Mouse (Mus musculus) midbrain, embryonic 15.5 days (tissue): ENCODE measurements at regions not wholly inside any gene's neighbourhood (a gene's known extent, or its start where the extent isn't known, plus 50 kb on each side); places are given as distances from the start of the nearest gene placed in this dataset. TPM values are rescaled to one million over a fixed set of nuclear protein-coding genes. Genes with fewer than 3 reads are reported as not detected.
A peak's percentile ranks its signal among the peaks of the same experiment; 100 is the strongest.

Source experiments
- ATAC-seq: fragments of 200-750 bp; cut with Nextera tagmentation; replicated peaks from 2 replicates; pipeline ENCODE4 v1.8.0; 2017; ENCODE audit warnings: moderate TSS enrichment
- H3K27ac ChIP-seq: fragments of 300-500 bp; sonication (generic); 2 replicates; pipeline ENCODE4 v1.5.1; 2015; ENCODE audit warnings: mild to moderate bottlenecking, inconsistent platforms
- H3K27me3 ChIP-seq: fragments of 300-500 bp; sonication (generic); replicated peaks from 2 replicates; pipeline ENCODE4 v1.6.1; 2015; ENCODE audit warnings: inconsistent platforms
- H3K36me3 ChIP-seq: fragments of 300-500 bp; sonication (generic); replicated peaks from 2 replicates; pipeline ENCODE4 v1.6.1; 2015; ENCODE audit warnings: inconsistent platforms
- H3K4me1 ChIP-seq: fragments of 300-500 bp; sonication (generic); 2 replicates; pipeline ENCODE4 v1.6.1; 2015; ENCODE audit warnings: inconsistent platforms
- H3K4me2 ChIP-seq: fragments of 300-500 bp; sonication (generic); 2 replicates; pipeline ENCODE4 v1.6.1; 2015; ENCODE audit warnings: inconsistent platforms, mild to moderate bottlenecking, moderate library complexity
- H3K4me3 ChIP-seq: fragments of 300-500 bp; sonication (generic); 2 replicates; pipeline ENCODE4 v1.5.1; 2015; ENCODE audit warnings: mild to moderate bottlenecking, inconsistent platforms
- H3K9ac ChIP-seq: fragments of 300-500 bp; sonication (generic); 2 replicates; pipeline ENCODE4 v1.6.1; 2015; ENCODE audit warnings: mild to moderate bottlenecking, inconsistent platforms
- H3K9me3 ChIP-seq: fragments of 300-500 bp; sonication (generic); 2 replicates; pipeline ENCODE4 v1.6.1; 2016; ENCODE audit warnings: inconsistent platforms
- WGBS: fragments of 180-500 bp; shearing (Covaris S2); methylation state at CpG from one replicate; pipeline ENCODE4 v1.1.7; 2015; ENCODE audit warnings: mixed read lengths; 5-methylcytosine and 5-hydroxymethylcytosine counted together
- microRNA counts: library from miRNA; unstranded; fragments of <30 nt; microRNA quantifications from one replicate; lab custom pipeline; 2016
- microRNA-seq: library from miRNA; unstranded; fragments of <30 nt; microRNA quantifications from one replicate; pipeline ENCODE4, GENCODE M21; 2016

DNA sequence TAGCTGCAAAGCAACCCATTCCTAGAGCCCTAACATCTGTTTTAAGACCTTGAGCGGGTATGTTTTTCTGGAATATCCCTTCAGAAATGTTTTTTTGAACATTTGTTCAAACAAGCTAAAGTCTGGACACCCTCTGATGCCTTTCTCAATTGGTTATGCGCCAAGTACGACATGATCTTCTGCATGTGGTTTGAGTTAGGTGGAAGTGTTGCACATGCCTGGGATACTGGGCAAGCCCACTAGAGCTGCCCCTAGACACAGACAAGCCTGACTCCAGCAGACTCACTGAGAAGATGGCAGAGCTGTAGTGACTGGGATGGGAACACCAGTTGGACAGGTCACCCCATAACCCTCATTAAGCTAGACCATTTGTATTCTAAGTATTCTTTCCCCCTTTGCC lies 153.2 kb upstream of the Cypt2 start:
- no peak for ATAC-seq
- WGBS, result 85% methylated on average over 3 of the region's 3 CpGs
- Histone ChIP-seq H3K4me1 (no peaks in the 10 kb centered on the region), H3K36me3 (no peaks in the 10 kb centered on the region), H3K27me3 (peaks cover 7% of the 10 kb centered on the region), H3K27ac (no peak overlapping the region), H3K9me3 (no peaks in the 10 kb centered on the region), H3K4me3 (no peak overlapping the region), H3K4me2 (no peak overlapping the region), H3K9ac (no peak overlapping the region)

DNA sequence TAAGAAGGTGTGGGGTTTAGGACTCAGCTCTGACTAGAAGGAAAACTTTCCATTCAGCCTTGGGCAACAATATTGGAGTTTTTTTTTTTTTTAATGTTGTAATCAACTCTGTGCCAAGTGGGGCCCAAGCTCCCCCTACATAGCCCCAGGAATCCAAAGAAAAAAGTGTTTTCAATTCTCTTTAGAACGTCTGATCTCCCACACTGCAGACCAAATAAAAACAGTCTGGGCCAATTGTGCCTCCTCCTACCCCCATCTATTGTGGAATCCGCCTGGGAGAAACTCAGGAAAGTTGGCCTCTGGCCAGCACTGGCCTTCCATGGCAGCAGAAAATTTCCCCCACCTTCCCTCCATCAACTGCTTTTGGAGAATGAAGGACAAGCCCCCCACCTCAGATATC lies 133.3 kb upstream of the Cypt2 start:
- WGBS, result 23% methylated on average over 2 of the region's 2 CpGs
- H3K9me3 ChIP-seq, result no peaks in the 10 kb centered on the region
- ATAC-seq, result no peak

DNA sequence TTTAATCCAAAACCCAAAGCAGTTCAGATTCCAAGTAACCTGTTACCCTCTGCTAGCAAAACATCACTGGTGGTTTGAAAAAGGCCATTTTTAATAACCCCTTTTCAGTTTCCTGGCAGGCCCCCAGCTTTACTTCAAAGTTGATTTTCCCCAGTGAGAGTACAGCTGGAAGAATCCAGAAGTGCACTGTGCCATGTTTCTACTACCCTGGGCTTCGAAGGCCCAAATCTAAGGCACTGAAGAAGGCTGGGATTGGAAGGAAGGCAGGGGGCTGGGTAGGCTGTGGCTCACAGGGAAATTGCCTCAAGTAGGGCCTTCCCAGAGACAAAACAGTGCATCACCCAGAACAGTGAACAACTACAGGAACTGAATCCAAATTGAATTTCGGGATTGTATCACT lies 131.6 kb upstream of the Cypt2 start:
- Histone ChIP-seq H3K36me3 (no peaks in the 10 kb centered on the region; the same call in 1 of the 2 replicates), H3K9me3 (no peaks in the 10 kb centered on the region), H3K9ac (no peak overlapping the region), H3K4me2 (no peak overlapping the region), H3K4me3 (no peak overlapping the region), H3K27me3 (peaks cover 7% of the 10 kb centered on the region), H3K4me1 (no peaks in the 10 kb centered on the region), H3K27ac (no peak overlapping the region)
- 86% methylated on average over 2 of the region's 2 CpGs for WGBS
- no peak for ATAC-seq

More for the DNA sequence above, 133.3 kb upstream of the Cypt2 start:
- no peaks in the 10 kb centered on the region; the same call in 1 of the 2 replicates for H3K36me3 ChIP-seq
- H3K27ac ChIP-seq, result no peak overlapping the region
- no peak overlapping the region for H3K4me2 ChIP-seq
- no peak overlapping the region for H3K9ac ChIP-seq
- no peak overlapping the region for H3K4me3 ChIP-seq
- peaks cover 7% of the 10 kb centered on the region for H3K27me3 ChIP-seq
- H3K4me1 ChIP-seq, result no peaks in the 10 kb centered on the region

DNA sequence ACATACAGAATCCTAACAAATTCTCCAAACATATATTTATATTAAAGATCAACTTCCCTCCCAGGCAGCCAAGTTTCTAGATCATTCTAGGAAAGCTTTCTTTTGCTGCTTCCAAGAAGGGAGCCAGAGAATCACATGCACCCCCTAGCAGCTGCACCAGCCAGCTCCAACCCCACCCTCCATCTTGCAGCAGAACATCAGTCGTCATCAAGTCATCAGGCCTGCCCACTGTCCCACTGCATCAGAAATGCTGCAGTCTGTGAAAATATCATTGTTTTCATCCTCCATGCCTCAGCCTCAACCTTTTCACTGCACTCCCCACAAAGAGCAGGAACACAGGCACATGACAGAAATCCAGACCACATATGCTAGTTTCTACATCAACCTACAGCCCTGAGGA lies 109.1 kb upstream of the Cypt2 start:
- H3K4me1 ChIP-seq, result peaks cover 9% of the 10 kb centered on the region
- no peaks in the 10 kb centered on the region for H3K9me3 ChIP-seq
- 22% methylated on average over 1 of the region's 1 CpGs for WGBS
- peak overlapping the region; percentile 92 for H3K27ac ChIP-seq
- peaks cover 11% of the 10 kb centered on the region; the same call in 1 of the 2 replicates for H3K27me3 ChIP-seq
- H3K4me2 ChIP-seq, result peak overlapping the region; percentile 55
- peak overlapping the region; percentile 40; the same call in 1 of the 2 replicates for H3K9ac ChIP-seq
- peak overlapping the region; percentile 44 for H3K4me3 ChIP-seq
- ATAC-seq, result no peak; the same call in 1 of the 2 replicates
- no peaks in the 10 kb centered on the region; the same call in 1 of the 2 replicates for H3K36me3 ChIP-seq

DNA sequence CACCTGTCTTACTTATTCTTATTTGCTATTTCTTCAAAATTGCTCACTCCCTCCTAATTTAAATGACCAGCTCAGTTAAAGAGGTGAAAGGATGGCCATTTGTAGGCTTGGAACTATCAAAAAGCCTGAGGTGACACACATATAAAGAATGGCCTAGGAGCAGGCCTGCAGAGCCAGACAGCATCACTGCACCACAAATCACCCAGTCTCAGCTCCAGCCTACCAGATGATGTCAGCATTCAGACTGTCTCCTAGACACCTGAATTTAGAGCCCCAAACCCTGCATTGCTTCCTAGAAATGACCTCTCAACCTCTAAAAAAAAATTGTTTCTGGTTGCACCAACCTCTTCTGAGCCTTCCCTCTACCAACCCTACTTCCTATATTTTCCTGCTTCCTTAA lies 108.5 kb upstream of the Cypt2 start:
- Histone ChIP-seq H3K4me3 (peak overlapping the region; percentile 44), H3K36me3 (no peaks in the 10 kb centered on the region; the same call in 1 of the 2 replicates), H3K4me2 (peak overlapping the region; percentile 55), H3K27me3 (peaks cover 11% of the 10 kb centered on the region; the same call in 1 of the 2 replicates), H3K9me3 (no peaks in the 10 kb centered on the region), H3K9ac (peak overlapping the region; percentile 40), H3K27ac (peak overlapping the region; percentile 92), H3K4me1 (peaks cover 9% of the 10 kb centered on the region)
- ATAC-seq, result peak; percentile 67

DNA sequence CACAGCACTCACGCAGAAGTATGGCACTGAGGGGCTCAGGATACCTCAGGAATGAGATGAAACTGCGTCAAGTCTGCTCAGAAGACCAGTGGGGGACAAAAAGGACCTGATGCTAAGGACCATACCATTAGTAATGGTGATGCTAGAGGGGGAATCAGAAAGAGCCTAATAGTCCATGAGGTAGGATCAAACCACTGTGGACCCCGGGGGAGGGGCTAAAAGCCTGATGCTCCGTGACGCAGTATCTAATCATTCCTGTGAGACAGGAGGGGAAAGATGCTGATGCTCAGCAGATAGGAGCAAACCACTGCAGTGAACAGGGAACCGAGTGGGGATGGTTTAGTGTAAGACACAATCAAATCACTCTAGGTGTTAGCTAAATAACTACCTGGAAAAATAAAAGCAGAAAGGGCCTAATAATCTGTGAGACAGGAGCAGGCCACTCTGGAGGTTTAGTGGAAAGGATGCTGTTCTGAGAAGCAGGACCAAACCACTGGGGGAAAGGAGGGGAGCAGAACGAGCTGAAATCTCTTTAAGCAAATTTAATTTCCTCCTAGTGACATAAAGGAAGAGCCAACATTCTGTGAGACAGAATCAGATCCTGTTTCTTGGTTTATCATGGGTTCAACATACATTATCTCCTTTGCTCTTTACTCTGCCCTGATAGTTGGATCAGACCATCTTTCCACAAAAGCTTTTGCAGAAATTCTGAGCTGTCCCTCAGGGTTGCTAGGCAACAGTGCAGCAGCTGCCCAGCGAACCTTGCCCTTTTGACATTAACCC lies 107.7 kb upstream of the Cypt2 start:
- Histone ChIP-seq H3K4me1 (peaks cover 9% of the 10 kb centered on the region), H3K9ac (peak overlapping the region; percentile 40), H3K27ac (peak overlapping the region; percentile 92), H3K27me3 (peaks cover 11% of the 10 kb centered on the region; the same call in 1 of the 2 replicates), H3K36me3 (no peaks in the 10 kb centered on the region), H3K4me2 (peak overlapping the region; percentile 55), H3K9me3 (no peaks in the 10 kb centered on the region), H3K4me3 (peak overlapping the region; percentile 44)
- ATAC-seq, result peak; percentile 98
- WGBS, result 27% methylated on average over 8 of the region's 8 CpGs

DNA sequence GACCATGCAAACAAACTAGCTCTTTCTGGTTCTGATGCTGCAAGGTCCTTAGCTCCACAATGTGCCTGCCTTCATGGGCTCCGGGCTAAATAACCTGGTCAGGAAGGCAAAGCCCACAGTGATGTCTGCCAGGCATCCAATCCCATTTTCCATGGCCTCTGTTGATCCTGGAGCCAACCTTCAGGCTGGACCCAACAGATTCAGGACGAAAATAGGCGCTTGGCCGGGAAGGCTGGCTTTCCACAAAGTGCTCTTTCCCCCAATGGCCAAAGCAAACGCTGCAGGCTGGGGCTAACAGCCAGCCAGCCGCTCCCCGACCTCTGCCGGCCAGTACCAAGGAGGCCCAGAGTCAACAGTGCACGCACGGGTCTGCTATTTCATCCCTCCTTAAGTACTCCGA lies 106.3 kb upstream of the Cypt2 start:
- Histone ChIP-seq H3K4me1 (peaks cover 9% of the 10 kb centered on the region), H3K4me2 (no peak overlapping the region), H3K4me3 (no peak overlapping the region), H3K27ac (peak overlapping the region; percentile 6; the same call in 1 of the 2 replicates), H3K27me3 (peaks cover 11% of the 10 kb centered on the region; the same call in 1 of the 2 replicates), H3K36me3 (no peaks in the 10 kb centered on the region), H3K9ac (no peak overlapping the region), H3K9me3 (no peaks in the 10 kb centered on the region)
- 40% methylated on average over 11 of the region's 11 CpGs for WGBS
- no peak for ATAC-seq

DNA sequence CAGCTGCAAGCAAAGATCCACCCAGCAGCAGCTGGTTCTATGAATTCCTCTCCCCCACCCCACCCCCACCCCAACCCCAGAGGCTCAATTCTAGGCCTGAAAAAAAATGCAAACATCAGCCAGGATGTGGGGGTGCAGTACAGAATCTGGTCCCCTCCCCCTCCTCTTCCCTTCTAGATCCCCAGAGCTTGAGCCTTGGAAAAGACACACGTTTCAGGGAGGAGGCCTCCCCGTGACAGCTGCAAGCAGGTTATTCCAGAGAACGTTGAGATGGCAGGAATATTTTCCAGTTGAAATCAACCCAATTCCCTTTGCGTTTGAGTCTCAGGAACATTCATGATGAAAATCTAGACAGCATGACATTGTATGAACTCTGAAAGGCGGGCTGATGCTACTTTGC lies 86.2 kb upstream of the Cypt2 start:
- ATAC-seq, result no peak
- WGBS, result 81% methylated on average over 5 of the region's 5 CpGs

DNA sequence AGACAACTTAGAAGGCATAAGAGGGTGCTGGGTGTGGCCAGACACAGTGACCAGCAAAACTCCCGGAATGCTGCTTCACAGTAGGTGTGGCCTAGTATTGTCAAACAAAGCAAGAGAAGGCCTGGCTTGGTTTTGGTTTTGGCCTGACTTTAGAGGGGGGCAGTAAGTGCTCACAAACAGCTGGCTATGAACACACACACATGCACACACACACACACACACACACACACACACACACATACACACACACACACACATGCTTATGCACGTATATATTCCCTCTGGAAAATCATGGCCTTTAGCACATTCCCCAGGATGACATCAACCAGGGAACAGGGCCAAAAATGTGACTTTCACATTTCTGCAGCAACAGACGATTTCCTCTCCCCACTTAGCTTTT lies 78.6 kb upstream of the Cypt2 start:
- 71% methylated on average over 3 of the region's 3 CpGs for WGBS
- Histone ChIP-seq H3K9ac (no peak overlapping the region), H3K4me1 (no peaks in the 10 kb centered on the region), H3K27me3 (peaks cover 3% of the 10 kb centered on the region; the same call in 1 of the 2 replicates), H3K9me3 (no peaks in the 10 kb centered on the region), H3K27ac (no peak overlapping the region), H3K4me3 (no peak overlapping the region), H3K36me3 (no peaks in the 10 kb centered on the region), H3K4me2 (no peak overlapping the region)
- no peak for ATAC-seq

More for the DNA sequence above, 86.2 kb upstream of the Cypt2 start:
- H3K27me3 ChIP-seq, result peaks cover 7% of the 10 kb centered on the region; the same call in 1 of the 2 replicates
- H3K9ac ChIP-seq, result no peak overlapping the region
- no peak overlapping the region for H3K4me2 ChIP-seq
- H3K9me3 ChIP-seq, result no peaks in the 10 kb centered on the region
- no peaks in the 10 kb centered on the region for H3K4me1 ChIP-seq
- no peak overlapping the region for H3K27ac ChIP-seq
- no peak overlapping the region for H3K4me3 ChIP-seq
- no peaks in the 10 kb centered on the region for H3K36me3 ChIP-seq

MicroRNAs encoded in the stretch of these regions (microRNA counts, 519-probe panel; counts per million panel counts)
- not detected for microRNA mmu-miR-325 (lab: Ali Mortazavi, UCI)

Small RNAs in the stretch of these regions (microRNA-seq; reads per million reads assigned to microRNA genes)
- 753 reads per million, percentile 78 among the genes with 10 or more reads in this experiment for gene Mir325
